Mouse (Mus musculus) ES-CJ7 (cell line): ENCODE measurements at regions not wholly inside any gene's neighbourhood (a gene's known extent, or its start where the extent isn't known, plus 50 kb on each side); places are given as distances from the start of the nearest gene placed in this dataset.

Experiments
- DNase-seq: peaks from one replicate; pipeline ENCODE4 v3.0.0; 2011; ENCODE audit warnings: low read depth, low spot score

- DNase-seq, result no peak
These were observed 134.7 kb downstream of the Rnd3 start for GRCm38 (mm10) chr2:51014232-51014631.

DNA sequence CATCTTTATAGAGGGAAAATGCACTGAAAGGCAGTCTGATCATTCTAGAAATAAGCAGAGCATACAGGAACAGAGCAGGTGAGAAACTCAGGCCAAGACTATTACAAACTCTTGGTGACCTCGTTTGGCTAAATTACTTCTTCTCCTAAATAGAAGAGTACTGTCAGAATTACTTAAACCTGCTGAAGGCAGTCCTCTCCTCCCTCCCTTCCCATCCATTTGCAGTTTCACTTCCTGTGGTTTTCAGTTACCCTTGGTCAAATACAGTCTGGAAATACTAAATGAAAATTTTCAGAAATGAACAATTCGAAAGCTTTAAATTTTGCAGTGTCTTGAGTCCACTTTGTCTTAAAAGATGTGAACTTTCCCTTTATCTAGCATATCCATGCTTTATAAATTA is 135.8 kb downstream of the Rnd3 start:
- no peak for DNase-seq

DNA sequence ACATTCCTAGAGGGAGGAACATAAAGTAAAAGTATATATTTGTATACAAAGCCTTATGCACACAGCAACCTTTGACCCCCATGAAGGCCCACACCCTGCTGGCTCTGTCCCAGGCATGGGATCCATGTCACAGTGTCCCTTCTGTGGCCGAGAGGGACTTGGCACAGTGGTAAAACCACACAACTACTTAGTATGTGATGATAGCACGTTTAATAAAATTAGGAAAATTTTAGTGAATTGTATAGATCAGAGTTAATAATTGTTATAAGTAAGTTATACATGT is 140.7 kb downstream of the Rnd3 start:
- peak; percentile 8 for DNase-seq

DNA sequence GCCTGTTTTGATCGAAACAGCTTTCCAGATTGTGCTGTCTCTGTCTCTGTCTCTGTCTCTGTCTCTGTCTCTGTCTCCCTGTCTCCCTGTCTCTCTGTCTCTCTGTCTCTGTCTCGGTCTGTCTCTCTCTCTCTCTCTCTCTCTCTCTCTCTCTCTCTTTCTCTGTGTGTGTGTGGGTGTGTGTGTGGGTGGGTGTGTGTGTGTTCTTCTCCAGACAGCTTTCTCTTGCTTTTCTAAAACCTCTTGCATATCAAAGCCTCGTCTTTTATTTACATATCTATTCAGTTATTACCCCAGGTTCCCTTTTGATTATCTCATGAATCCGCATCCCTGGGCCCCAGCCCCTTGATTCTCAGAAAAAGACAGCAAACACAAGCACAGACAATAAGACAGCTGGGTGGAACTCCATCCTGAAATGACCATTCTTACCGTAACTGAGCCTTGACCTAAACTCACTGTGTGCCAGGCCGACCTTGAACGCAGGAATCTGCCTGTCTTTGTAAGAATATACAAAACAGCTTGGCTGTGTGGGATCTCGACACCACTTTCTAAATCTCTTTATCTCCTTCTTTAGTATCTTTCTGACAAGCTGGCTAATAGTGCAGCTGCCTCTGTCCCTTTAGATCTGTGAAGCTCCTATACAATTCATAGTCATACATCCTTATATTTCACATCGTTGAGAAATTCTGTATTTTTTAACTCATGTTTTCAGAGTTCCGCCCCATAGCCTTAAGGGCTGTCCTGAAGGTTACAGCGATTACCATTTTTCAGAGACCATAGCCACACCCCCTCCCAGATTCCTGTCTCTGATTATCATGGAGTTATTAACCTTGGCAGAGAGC is 141.3 kb downstream of the Rnd3 start:
- DNase-seq, result peak; percentile 81

DNA sequence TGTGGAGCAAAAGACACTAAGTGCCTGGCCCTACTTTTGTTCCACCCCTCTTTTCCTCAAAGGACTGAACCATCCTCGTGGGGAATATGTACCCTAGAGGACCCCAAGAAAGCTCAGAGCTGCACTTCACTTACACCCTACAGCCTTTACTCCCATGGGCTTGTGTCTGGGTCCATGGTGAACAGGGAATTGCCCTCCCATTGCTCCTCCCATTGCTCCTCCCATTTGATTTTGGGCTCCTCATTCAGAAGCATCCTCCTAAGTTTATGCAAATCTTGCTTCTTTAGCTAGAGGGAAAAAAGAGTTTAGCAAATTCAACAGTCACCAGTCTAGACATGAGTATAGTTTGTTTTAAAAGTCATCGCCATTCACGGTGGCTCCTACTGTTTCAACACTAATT is 142.1 kb downstream of the Rnd3 start:
- DNase-seq, result peak; percentile 80

DNA sequence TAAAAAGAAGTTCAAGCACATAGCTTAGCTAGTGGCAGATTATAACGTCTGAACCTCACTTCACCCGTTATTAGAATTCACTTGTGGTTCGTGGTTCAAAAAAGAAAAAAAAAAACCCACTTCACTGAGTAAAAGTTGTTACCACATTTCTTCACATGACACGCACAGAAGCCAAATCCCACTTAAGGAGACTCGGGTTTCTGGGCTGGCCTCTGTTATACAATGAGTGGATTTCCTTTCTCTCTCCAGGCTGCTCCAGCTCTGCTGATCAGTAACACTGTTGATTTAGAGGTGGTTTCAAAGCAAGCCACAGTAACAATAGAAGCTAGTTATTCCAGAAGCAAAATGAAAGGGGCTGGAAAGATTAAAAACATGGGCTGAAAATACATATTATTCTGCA is 147.4 kb downstream of the Rnd3 start:
- DNase-seq, result no peak

- DNase-seq, result no peak
These were observed 165.0 kb downstream of the Rnd3 start for GRCm38 (mm10) chr2:50983883-50984410.

- DNase-seq, result no peak
These were observed 166.3 kb downstream of the Rnd3 start for GRCm38 (mm10) chr2:50982571-50982970.

GRCm38 (mm10) chr2:50978356-50978755 is 170.6 kb downstream of the Rnd3 start:
- DNase-seq, result no peak

- DNase-seq, result peak; percentile 39
These were observed 177.6 kb downstream of the Rnd3 start for GRCm38 (mm10) chr2:50971131-50971825.

- DNase-seq, result no peak
These were observed 180.5 kb downstream of the Rnd3 start for GRCm38 (mm10) chr2:50968382-50968781.

DNA sequence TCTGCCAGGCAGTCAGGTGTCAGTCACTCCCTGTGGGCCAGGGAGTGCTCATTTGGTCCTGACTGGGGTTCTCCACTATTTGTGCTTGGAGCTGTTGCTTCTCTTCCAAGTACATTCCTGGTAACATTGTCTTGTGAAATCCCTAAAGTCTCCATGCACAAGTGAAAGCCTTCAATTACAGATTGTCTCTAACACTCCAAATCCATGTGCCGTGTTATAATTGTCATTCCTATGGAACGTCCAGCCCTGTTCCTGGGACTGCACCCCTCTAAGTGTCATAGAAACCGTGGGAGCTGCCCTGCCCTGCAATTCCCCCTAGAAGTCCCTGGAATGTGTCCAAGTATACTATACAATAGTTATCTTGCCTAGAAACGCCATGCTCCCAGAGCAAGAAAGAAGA is 181.1 kb downstream of the Rnd3 start:
- no peak for DNase-seq

DNA sequence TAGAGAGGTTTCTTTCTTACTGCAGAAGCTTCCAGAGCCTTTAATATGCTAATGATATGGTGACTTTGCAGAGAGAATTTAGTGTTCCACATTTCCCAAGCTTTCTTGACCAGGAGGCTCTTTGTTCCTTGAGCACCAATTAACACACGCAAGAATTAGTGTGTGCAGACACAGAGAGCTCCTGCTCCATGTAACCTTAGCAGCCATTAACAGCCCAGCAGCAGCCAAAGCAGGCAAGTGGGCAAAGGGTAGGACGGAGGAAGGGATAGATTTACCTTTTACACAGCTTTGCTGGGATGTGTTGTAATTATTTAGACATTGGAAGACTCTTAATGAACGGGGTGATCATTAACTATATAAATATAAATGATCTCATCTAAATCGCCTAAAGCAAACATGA is 181.8 kb downstream of the Rnd3 start:
- no peak for DNase-seq

- DNase-seq, result peak; percentile 9
These were observed 183.4 kb downstream of the Rnd3 start for GRCm38 (mm10) chr2:50965485-50966017.

DNA sequence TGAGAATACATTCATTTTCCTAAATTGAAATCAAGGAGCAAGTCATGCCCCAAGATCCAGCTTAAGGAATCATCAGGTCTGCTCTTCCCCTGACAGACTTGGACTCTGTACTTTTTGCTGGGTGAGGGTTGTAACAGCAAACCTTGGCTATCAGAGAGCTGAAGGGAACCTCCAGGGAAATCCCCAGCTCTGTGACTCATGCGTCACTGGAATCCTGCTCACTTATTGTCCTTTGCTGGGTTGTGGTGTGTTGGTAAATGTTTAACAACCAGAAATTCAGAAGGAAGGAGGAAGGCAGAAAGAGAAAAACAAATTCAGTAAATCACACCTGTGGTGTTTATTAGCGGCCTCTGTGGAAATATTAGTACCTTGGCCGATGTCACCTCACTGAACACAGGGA is 184.8 kb downstream of the Rnd3 start:
- no peak for DNase-seq

- DNase-seq, result no peak
These were observed 187.9 kb downstream of the Rnd3 start for GRCm38 (mm10) chr2:50961049-50961448.

GRCm38 (mm10) chr2:50959323-50959722 is 189.6 kb downstream of the Rnd3 start:
- DNase-seq, result no peak

DNA sequence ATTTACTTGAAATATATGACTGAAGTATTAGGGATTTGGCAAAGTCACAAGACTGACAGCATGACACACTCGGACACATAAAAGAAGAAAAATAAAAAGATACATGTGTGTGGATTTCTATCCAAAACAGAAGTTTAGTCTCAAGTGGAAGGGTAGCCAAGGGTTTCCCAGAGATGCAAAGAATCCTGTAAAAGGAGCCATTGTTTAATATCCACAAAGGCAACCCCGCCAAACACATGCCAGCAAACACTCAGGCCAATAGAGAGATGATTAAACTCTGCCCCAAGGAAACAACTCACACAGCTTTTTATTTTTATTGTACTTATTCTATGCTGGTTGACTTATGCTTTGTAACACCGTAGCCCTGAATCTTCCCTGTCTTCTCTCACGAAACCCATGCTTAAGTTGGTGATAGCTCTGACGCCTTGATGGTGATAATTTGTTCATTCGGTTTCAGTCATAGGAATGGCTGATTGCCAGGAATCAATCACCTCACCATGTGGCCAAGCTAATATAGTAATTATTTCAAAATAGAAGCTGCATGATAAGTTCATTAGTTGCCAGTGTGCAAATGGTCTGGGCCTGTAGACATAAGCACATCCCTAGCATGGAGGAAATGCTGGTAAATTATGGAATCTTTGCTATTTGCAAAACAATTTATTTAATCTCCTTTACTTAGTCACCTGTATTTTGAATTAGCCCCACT is 194.4 kb downstream of the Rnd3 start:
- no peak for DNase-seq

- no peak for DNase-seq
These were observed 197.9 kb downstream of the Rnd3 start for GRCm38 (mm10) chr2:50951027-50951426.

DNA sequence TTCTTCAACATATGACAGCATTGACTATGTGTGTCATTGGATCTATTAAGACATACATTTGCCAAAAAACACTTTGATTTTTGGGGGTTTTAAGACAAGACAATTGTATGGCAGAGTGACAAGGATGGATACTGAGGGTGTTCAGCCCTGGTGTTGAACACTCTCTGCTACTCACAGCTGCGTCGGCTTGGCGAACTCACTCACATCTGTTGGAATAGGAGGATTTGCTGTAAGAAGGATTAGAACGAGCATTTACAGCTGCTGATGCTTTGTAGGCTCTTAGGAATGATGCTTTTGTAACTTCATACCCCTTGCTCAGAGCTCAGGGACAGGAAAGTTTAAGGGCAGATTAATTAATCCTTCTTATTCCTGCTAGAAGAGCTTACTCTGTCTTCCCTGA is 199.2 kb downstream of the Rnd3 start:
- DNase-seq, result no peak

DNA sequence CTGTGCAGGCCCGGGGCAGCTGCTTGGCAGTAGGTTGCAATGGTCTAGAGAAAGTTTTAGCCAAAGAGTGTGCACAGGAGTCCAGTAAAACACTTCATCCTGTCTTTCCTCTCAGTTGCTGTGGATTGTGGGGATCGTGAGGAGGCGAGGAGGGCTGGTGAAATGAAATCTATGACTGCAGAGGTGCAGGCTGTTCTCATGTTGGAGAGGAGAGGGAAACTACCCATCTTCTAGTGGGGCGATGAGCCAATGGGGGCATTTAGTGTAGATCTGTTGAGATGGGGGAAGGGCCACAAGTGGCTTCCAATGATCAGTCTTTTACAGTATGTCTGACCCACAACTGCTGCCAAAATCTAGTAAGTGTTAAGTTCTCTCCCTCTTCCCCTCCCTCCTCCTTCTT is 203.4 kb downstream of the Rnd3 start:
- no peak for DNase-seq

GRCm38 (mm10) chr2:50943180-50943579 is 205.7 kb downstream of the Rnd3 start:
- no peak for DNase-seq
